Mouse (Mus musculus): Measurements from ENCODE around the gene Cd164l2.

Cd164l2 gene

GRCm38 (mm10) chr4:133253412-133253811 is 41.5 kb downstream of the Cd164l2 start:
- TF ChIP-seq GATA4 (IDR thresholded peaks at IDR 0.05; ENCODE audit: insufficient replicate concordance, low read length), result no peak

DNA sequence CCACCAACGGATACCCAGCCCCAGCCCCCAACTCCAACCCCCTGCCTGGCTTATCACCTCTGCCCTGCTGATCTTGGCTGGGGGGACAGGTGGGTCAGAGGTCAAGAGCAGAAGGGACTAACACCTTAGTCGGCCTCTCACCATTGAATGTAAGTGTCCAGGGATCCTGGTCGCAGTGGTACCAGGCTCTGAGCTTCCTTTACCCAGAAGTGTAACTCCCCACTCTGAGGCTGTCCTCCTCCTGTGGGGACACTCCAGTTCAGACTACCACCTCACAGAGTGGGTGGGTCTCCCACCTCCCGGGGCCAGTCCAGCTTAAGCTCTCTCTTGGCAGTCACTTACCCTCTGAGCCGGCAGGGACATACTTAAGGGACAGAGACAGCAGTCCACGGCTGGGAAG is 43.5 kb downstream of the Cd164l2 start:
- TF ChIP-seq GATA4 (IDR thresholded peaks at IDR 0.05; ENCODE audit: insufficient replicate concordance, low read length), result no peak

DNA sequence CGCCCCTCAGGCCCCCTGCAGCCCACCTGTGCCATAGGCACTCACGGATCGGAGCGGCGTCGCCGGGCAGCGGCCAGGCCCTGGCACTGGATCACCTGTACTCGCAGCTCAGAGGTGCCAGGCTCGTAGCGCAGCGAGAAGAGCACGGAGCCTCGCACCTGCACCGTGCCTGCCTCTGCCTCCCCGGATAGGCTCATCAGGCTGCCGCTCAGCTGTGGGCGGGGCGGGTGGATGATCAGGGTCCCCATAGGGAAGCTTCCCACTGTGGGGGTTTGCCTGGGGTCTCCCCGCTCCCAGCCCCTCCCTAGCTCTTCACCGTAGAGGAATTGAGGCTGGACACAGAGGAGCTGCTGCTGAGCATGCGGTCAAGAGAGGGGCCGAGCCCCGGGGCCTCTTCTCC is 44.9 kb downstream of the Cd164l2 start:
- no peak for TF ChIP-seq GATA4 (IDR thresholded peaks at IDR 0.05; ENCODE audit: insufficient replicate concordance, low read length)

- TF ChIP-seq GATA4 (IDR thresholded peaks at IDR 0.05; ENCODE audit: insufficient replicate concordance, low read length), result no peak
These were observed 45.3 kb downstream of the Cd164l2 start for GRCm38 (mm10) chr4:133257230-133257629.

GRCm38 (mm10) chr4:133257798-133258408 is 46.0 kb downstream of the Cd164l2 start:
- TF ChIP-seq GATA4 (IDR thresholded peaks at IDR 0.05; ENCODE audit: insufficient replicate concordance, low read length), result no peak

DNA sequence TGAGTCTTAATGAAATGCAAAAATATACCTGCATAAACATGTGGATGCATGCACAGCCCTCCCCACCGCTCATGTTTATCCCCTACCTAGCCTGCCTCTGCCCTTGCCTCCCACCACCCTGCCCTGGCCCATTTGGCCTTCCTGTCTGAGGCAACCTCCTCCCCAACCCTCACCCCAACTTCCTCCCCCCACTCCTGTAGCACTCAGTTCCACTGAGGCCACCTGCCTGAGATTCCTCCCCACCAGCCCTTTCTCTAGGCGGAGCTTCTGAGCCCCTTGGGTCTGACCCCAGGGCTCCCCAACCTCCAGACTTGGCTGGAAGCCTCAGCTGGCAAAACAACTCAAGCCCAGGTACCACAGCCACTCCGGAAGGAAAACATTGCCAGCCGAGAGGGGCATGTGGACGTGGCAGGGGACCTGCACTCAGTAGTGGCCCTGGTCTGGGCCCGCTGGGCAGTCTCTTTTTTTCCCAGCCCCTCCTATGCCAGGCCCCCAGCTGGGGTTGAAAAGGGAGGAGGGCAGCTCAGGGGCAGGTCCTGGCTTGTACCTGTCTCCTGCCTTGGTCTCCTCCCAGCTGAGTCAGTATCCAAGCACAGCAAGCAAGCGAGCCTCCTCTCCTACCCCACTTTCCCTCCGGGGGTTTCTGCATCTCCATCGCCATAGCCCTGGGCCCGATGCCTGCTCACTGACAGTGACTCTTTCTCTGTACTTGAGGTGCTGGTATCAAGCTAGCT is 49.9 kb downstream of the Cd164l2 start:
- TF ChIP-seq GATA4 (IDR thresholded peaks at IDR 0.05; ENCODE audit: insufficient replicate concordance, low read length), result no peak

DNA sequence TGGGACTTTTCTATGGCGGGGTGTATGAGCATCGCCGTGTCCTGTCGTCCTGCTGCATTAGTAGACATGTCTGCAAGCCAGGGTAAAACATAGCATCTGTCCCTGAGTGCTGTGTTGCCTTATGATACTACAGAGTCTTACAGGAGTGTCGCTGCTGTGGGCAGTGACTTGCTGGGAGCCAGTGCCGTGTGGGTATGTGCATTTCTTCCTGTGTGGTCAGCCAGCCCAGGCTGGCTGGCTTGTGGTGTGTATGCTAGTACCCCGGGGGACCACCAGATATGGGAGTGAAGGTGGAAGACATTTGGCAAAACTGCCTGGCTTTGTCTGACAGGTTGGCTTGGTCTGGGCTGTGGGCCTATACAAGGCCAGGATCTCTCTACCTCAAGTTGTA is 50.4 kb downstream of the Cd164l2 start:
- no peak for TF ChIP-seq GATA4 (IDR thresholded peaks at IDR 0.05; ENCODE audit: insufficient replicate concordance, low read length)

DNA sequence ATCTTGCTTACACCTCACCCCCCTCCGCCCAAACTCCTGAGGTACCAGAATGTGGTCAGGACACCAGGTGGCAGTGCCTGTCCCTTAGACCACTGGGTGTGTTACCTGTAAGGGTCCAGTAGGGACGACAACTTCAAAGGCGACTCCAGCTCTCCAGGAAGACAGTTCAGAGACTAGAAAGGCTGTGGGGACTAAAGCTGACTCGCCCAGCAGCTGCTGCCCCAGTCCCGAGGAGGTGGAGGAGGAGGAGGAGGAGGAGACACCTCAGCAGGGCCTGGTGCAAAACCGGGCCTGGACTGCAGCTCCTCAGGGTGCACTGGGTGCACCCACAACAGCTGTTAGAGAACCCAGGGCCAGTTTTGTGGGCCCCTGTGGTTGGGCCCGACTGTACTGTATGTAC is 51.0 kb downstream of the Cd164l2 start, which contains the start of gene Sytl1:
Gene Sytl1 (minus strand): TSS at position 232 of the 400 bp plus-strand sequence.
- TF ChIP-seq GATA4 (IDR thresholded peaks at IDR 0.05; ENCODE audit: insufficient replicate concordance, low read length), result no peak

DNA sequence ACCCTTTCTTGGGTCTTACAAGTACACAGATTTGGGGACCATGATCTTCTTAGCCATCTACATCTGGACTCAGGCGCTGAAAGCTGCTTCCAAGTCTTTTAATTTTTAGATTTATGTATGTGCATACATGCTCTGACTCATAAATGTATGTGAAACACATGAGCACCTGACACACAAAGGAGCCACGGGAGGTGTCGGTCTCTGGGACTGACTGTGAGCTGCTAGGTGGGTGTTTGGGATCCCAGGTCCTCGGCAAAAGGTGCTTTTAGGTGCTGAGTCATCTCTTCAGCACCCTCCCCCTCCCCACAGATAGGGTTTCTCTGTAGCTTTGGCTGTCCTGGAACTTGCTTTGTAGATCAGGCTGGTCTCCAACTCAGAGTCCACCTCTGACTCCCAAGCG is 51.8 kb downstream of the Cd164l2 start:
- no peak for TF ChIP-seq GATA4 (IDR thresholded peaks at IDR 0.05; ENCODE audit: insufficient replicate concordance, low read length)

GRCm38 (mm10) chr4:133264559-133264958 is 52.6 kb downstream of the Cd164l2 start:
- TF ChIP-seq GATA4 (IDR thresholded peaks at IDR 0.05; ENCODE audit: insufficient replicate concordance, low read length), result no peak

DNA sequence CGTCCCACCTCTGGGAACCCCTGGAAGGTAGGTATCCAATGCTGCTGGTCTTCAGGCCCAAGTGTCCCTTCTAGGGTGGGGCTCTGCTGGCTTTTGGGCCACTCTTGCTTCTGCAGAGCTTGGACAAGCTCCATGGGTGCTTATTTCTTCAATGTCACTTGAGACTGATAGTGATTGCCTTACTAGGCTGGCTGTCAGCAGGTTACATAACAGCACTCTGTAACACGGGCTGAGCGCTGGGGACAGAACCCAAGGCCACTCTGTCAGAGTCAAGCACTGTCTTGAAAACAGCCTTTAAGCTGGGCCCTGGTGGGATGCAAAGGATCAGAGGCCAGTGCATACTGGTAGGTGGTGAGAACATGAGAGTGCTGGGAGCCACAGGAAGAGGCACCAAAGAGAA is 53.4 kb downstream of the Cd164l2 start:
- no peak for TF ChIP-seq GATA4 (IDR thresholded peaks at IDR 0.05; ENCODE audit: insufficient replicate concordance, low read length)

GRCm38 (mm10) chr4:133265759-133266158 is 53.8 kb downstream of the Cd164l2 start:
- TF ChIP-seq GATA4 (IDR thresholded peaks at IDR 0.05; ENCODE audit: insufficient replicate concordance, low read length), result no peak

DNA sequence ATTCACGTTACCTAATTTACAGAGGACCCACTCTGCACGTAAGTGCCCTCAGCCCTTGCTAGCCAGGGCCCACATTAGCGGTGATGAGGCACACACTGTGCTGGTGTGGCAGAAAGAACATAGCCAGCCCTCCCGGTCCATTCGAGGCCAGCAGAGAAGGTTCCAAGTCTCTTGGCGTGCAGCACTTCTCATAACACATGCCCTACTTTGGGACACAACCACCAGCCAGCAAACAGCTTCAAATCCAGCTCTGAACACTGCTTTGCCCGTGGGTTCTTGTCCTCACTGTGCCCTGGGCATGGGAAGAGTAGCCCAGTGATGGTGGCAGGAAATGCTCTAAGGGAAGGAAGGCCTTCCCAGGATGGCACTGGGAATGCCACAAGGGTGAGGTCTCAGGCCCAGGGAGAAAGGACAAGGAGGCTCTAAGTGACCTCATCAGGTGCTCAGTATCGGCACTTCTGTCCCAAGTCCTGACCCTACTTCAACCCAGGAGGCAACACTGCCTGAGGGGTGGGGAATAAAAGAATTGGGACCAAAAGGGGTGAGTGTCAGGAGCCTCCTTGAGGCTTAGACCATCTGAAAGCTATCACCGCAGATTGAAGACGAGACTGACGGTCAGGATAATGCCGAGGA is 54.4 kb downstream of the Cd164l2 start:
- no peak for TF ChIP-seq GATA4 (IDR thresholded peaks at IDR 0.05; ENCODE audit: insufficient replicate concordance, low read length)

GRCm38 (mm10) chr4:133268931-133269330 is 57.0 kb downstream of the Cd164l2 start:
- no peak for TF ChIP-seq GATA4 (IDR thresholded peaks at IDR 0.05; ENCODE audit: insufficient replicate concordance, low read length)

- no peak for TF ChIP-seq GATA4 (IDR thresholded peaks at IDR 0.05; ENCODE audit: insufficient replicate concordance, low read length)
These were observed 57.7 kb downstream of the Cd164l2 start for GRCm38 (mm10) chr4:133269596-133269995.

DNA sequence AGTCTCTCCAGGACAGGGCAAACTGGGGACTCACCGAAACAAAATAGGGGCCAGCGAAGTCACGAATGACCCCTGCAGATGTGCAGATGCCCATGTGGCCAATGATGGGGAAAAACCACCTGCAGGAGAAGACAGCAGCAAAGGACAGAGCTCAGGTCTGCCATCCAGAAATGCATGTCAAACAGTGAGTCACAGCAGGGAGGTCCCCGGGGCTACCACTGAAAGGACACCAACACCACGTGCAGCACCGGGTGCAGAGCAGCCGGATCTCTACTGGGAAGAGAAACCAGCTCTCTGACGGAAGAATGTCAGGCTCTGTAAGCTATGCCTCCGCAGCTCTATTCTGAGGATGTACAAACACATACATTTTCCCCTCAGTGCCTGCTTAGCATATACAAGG is 59.0 kb downstream of the Cd164l2 start:
- no peak for TF ChIP-seq GATA4 (IDR thresholded peaks at IDR 0.05; ENCODE audit: insufficient replicate concordance, low read length)

Data from liver, adult (tissue).